Mouse (Mus musculus): ENCODE data around the gene A630001G21Rik. TPM values are rescaled to one million over a fixed set of nuclear protein-coding genes. Genes with fewer than 3 reads are reported as not detected.

Gene A630001G21Rik
- total and polyA plus RNA-seq, 3 experiments, result 15.4 to 24.0 TPM; not detected in 1

DNA sequence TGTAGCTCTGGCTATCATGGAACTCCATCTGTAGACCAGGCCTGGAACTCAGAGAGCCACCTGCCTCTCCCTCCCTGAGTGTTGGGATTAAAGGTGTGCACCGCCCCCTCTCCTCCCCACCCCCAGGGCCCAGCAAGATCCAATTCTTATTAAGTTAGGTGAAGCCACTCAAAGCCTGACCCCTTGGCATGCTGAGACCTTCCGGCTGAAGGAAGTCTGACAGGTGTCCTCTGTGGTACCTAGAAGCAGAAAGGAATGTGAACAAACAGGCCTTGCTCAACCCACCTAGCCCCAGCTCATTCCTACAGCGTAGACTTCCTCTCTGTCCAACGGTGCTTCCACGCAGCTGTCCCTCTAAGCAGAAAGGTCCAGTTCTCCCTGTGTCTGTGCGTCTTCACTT is 37.5 kb downstream of the A630001G21Rik start:
- peaks cover 0 to 3% of the 10 kb centered on the region in 2 experiments; a peak in 2 of 4 replicates for H3K4me1 ChIP-seq (ENCODE audit: control insufficient read depth in 1 of 2, insufficient read depth in 2 of 2, low read length in 2 of 2)
- no peak for TF ChIP-seq JUND (IDR thresholded peaks at IDR 0.05; ENCODE audit: low read depth, low read length)
- TF ChIP-seq RAD21 (IDR thresholded peaks at IDR 0.05; ENCODE audit: low read depth, low read length), result no peak
- TF ChIP-seq MAX (IDR thresholded peaks at IDR 0.05; ENCODE audit: low read length), result no peak
- no peak for TF ChIP-seq POLR2AphosphoS2 (IDR thresholded peaks at IDR 0.05; ENCODE audit: low read length)
- no peak for TF ChIP-seq CHD2 (IDR thresholded peaks at IDR 0.05; ENCODE audit: low read length)
- TF ChIP-seq ELF1 (IDR thresholded peaks at IDR 0.05; ENCODE audit: low read depth, low read length), result no peak
- TF ChIP-seq ZNF384 (IDR thresholded peaks at IDR 0.05; ENCODE audit: low read depth, low read length), result no peak
- no peak for TF ChIP-seq SIN3A (IDR thresholded peaks at IDR 0.05; ENCODE audit: low read length)
- no peak for TF ChIP-seq TCF12 (IDR thresholded peaks at IDR 0.05; ENCODE audit: low read depth, low read length)
- no peak for TF ChIP-seq MAZ (IDR thresholded peaks at IDR 0.05; ENCODE audit: low read depth, low read length)
- TF ChIP-seq E2F4 (IDR thresholded peaks at IDR 0.05; ENCODE audit: borderline replicate concordance, low read depth, low read length), result no peak
- TF ChIP-seq MAFK (IDR thresholded peaks at IDR 0.05; ENCODE audit: borderline replicate concordance, low read depth, low read length), result no peak
- TF ChIP-seq ZMIZ1 (IDR thresholded peaks at IDR 0.05; ENCODE audit: low read depth, low read length), result no peak
- TF ChIP-seq SMC3 (IDR thresholded peaks at IDR 0.05; ENCODE audit: low read depth, low read length), result no peak
- no peak for TF ChIP-seq USF2 (IDR thresholded peaks at IDR 0.05; ENCODE audit: borderline replicate concordance in 1 of 2, insufficient read depth in 1 of 2, low read depth in 1 of 2, low read length in 2 of 2)
- TF ChIP-seq BHLHE40 (IDR thresholded peaks at IDR 0.05; ENCODE audit: borderline replicate concordance, low read depth, low read length), result no peak
- no peak for TF ChIP-seq CHD1 (IDR thresholded peaks at IDR 0.05; ENCODE audit: low read depth, low read length)
- no peak for TF ChIP-seq GABPA (IDR thresholded peaks at IDR 0.05; ENCODE audit: low read depth, low read length)

GRCm38 (mm10) chr1:85739819-85740218 is 38.6 kb downstream of the A630001G21Rik start:
- H3K9ac ChIP-seq (ENCODE audit: control insufficient read depth, low read depth, low read length, poor library complexity, severe bottlenecking), result no peak overlapping the region
- no peak for TF ChIP-seq TBP (IDR thresholded peaks at IDR 0.05; ENCODE audit: low read depth, low read length)
- no peak for TF ChIP-seq MYC (IDR thresholded peaks at IDR 0.05; ENCODE audit: low read depth, low read length)
- no peak for TF ChIP-seq MXI1 (IDR thresholded peaks at IDR 0.05; ENCODE audit: low read depth, low read length)
- H3K4me1 ChIP-seq (ENCODE audit: control insufficient read depth in 1 of 2, insufficient read depth in 2 of 2, low read length in 2 of 2), result peaks cover 3 to 6% of the 10 kb centered on the region in 2 experiments; a peak in 3 of 4 replicates
- no peaks in the 10 kb centered on the region for H3K9me3 ChIP-seq (replicated peaks; ENCODE audit: insufficient read depth, low read length)
- DNase-seq (ENCODE audit: low read depth, low spot score), result no peak
- H3K36me3 ChIP-seq (ENCODE audit: control insufficient read depth in 1 of 2, insufficient read depth in 2 of 2, low read length in 2 of 2), result peaks cover 0 to 5% of the 10 kb centered on the region in 2 experiments; a peak in 2 of 4 replicates
- no peak overlapping the region for H3K27ac ChIP-seq (ENCODE audit: control insufficient read depth, low read depth, low read length)
- no peak overlapping the region for H3K4me3 ChIP-seq (ENCODE audit: control insufficient read depth in 1 of 2, insufficient read depth in 1 of 2, low read depth in 2 of 2, low read length in 2 of 2)
- peaks cover 10% of the 10 kb centered on the region for H3K79me2 ChIP-seq (ENCODE audit: control insufficient read depth, insufficient read depth, low read length, poor library complexity)
- no peaks in the 10 kb centered on the region for H3K27me3 ChIP-seq (ENCODE audit: control insufficient read depth in 1 of 2, insufficient read depth in 2 of 2, low read length in 2 of 2)

More for the DNA sequence above, 37.5 kb downstream of the A630001G21Rik start:
- Histone ChIP-seq H3K9ac (ENCODE audit: control insufficient read depth, low read depth, low read length, poor library complexity, severe bottlenecking) (no peak overlapping the region), H3K4me3 (ENCODE audit: control insufficient read depth in 1 of 2, insufficient read depth in 1 of 2, low read depth in 2 of 2, low read length in 2 of 2) (no peak overlapping the region), H3K36me3 (ENCODE audit: control insufficient read depth in 1 of 2, insufficient read depth in 2 of 2, low read length in 2 of 2) (no peaks in the 10 kb centered on the region; a peak in 1 of 4 replicates), H3K27me3 (ENCODE audit: control insufficient read depth in 1 of 2, insufficient read depth in 2 of 2, low read length in 2 of 2) (no peaks in the 10 kb centered on the region), H3K9me3 (replicated peaks; ENCODE audit: insufficient read depth, low read length) (no peaks in the 10 kb centered on the region), H3K79me2 (ENCODE audit: control insufficient read depth, insufficient read depth, low read length, poor library complexity) (peaks cover 4% of the 10 kb centered on the region; the same call in 1 of the 2 replicates), H3K27ac (ENCODE audit: control insufficient read depth, low read depth, low read length) (no peak overlapping the region)
- no peak for DNase-seq (ENCODE audit: low read depth, low spot score)

Data from MEL (cell line).